Mouse (Mus musculus) neutrophil, adult 83 days (primary cell): Measurements from ENCODE around the gene 6720489N17Rik. TPM values are rescaled to one million over a fixed set of nuclear protein-coding genes. Genes with fewer than 3 reads are reported as not detected.

ENCODE experiments used
- total RNA-seq, 2 experiments: library from RNA; stranded (reverse); gene quantifications; one replicate each; pipeline ENCODE4 v1.2.4; 2023

6720489N17Rik gene
- 1 to 10 TPM; 2.0 to 2.1 TPM for total RNA-seq

GRCm38 (mm10) chr13:62623577-62624276 is at the start of gene 6720489N17Rik:
Gene 6720489N17Rik, minus strand, starts transcription at chr13:62624182.

GRCm38 (mm10) chr13:62571099-62571498 is 52.9 kb downstream of the 6720489N17Rik start, which contains the start of gene Zfp934:
Gene Zfp934, minus strand, starts transcription at chr13:62571199.

GRCm38 (mm10) chr13:62558189-62559110 is 65.5 kb downstream of the 6720489N17Rik start, which contains the start of gene Zfp935:
Gene Zfp935, minus strand, starts transcription at chr13:62558511.

Other genes with a start within 250 kb of the 6720489N17Rik start
- 1 to 10 TPM; 1.1 to 1.4 TPM for gene Gm3604, start 241.0 kb downstream of the 6720489N17Rik start, total RNA-seq
- 10 to 100 TPM in 1 of 2 experiments, 1 to 10 TPM in 1; 9.0 to 10.3 TPM for gene Gm49359, start 157.3 kb downstream of the 6720489N17Rik start, total RNA-seq
- gene Zfp935, start 65.7 kb downstream of the 6720489N17Rik start, total RNA-seq: not detected
- gene Zfp934, start 53.0 kb downstream of the 6720489N17Rik start, total RNA-seq: 1 to 10 TPM; 5.0 to 6.1 TPM
- 1 to 10 TPM; 8.0 to 8.3 TPM for gene Platr25, start 136.5 kb upstream of the 6720489N17Rik start, total RNA-seq
- 1 to 10 TPM; 1.1 to 2.1 TPM for gene Gm5141, start 161.6 kb upstream of the 6720489N17Rik start, total RNA-seq
- gene Fbp2, start 234.2 kb upstream of the 6720489N17Rik start, total RNA-seq: not detected